Mouse (Mus musculus) heart, embryonic 16.5 days (tissue): ENCODE data around the gene Ccm2l. TPM values are rescaled to one million over a fixed set of nuclear protein-coding genes. Genes with fewer than 3 reads are reported as not detected.

ENCODE experiments used
- ATAC-seq: fragments of 200-750 bp; cut with Nextera tagmentation; replicated peaks from 2 replicates; pipeline ENCODE4 v1.8.0; 2017; ENCODE audit warnings: moderate number of reproducible peaks; ENCODE audit not compliant: insufficient read depth, low FRiP score; ENCODE audit errors: extremely low read depth
- H3K27ac ChIP-seq: fragments of 300-500 bp; sonication (generic); 2 replicates; pipeline ENCODE4 v1.5.1; 2014; ENCODE audit warnings: mild to moderate bottlenecking, low read length, control low read depth, moderate library complexity
- H3K27me3 ChIP-seq: fragments of 300-500 bp; sonication (generic); 2 replicates; pipeline ENCODE4 v1.6.1; 2014; ENCODE audit warnings: low read length, mixed read lengths; ENCODE audit not compliant: control insufficient read depth, insufficient read depth
- H3K36me3 ChIP-seq: fragments of 300-500 bp; sonication (generic); 2 replicates; pipeline ENCODE4 v1.6.1; 2014; ENCODE audit not compliant: control insufficient read depth, insufficient read depth
- H3K4me1 ChIP-seq: fragments of 300-500 bp; sonication (generic); 2 replicates; pipeline ENCODE4 v1.6.1; 2014; ENCODE audit warnings: low read length, mixed read lengths; ENCODE audit not compliant: control insufficient read depth, insufficient read depth
- H3K4me2 ChIP-seq: fragments of 300-500 bp; sonication (generic); 2 replicates; pipeline ENCODE4 v1.6.1; 2014; ENCODE audit warnings: low read depth, mild to moderate bottlenecking, control low read depth, low read length
- H3K4me3 ChIP-seq: fragments of 300-500 bp; sonication (generic); 2 replicates; pipeline ENCODE4 v1.5.1; 2014; ENCODE audit warnings: mild to moderate bottlenecking, control low read depth, low read length
- H3K9ac ChIP-seq: fragments of 300-500 bp; sonication (generic); 2 replicates; pipeline ENCODE4 v1.6.1; 2014; ENCODE audit warnings: low read length, control low read depth
- H3K9me3 ChIP-seq: fragments of 300-500 bp; sonication (generic); replicated peaks from 2 replicates; pipeline ENCODE4 v1.6.1; 2016; ENCODE audit warnings: low read length; ENCODE audit not compliant: control insufficient read depth
- WGBS: fragments of 180-500 bp; shearing (Covaris S2); extraction: QIAGEN DNeasy Blood & Tissue Kit; methylation state at CpG from one replicate; pipeline ENCODE4 v1.1.7; 2014; 5-methylcytosine and 5-hydroxymethylcytosine counted together
- polyA plus RNA-seq: library from polyadenylated mRNA; unstranded; fragments of >200 nt; fragmentation: Nextera tagmentation; extraction: Ambion mirVana; gene quantifications from 2 replicates; pipeline ENCODE4 v1.2.1, GENCODE M21; 2015

Ccm2l gene
- polyA plus RNA-seq, 1 experiment from 2014 or later: 3.0 TPM

DNA sequence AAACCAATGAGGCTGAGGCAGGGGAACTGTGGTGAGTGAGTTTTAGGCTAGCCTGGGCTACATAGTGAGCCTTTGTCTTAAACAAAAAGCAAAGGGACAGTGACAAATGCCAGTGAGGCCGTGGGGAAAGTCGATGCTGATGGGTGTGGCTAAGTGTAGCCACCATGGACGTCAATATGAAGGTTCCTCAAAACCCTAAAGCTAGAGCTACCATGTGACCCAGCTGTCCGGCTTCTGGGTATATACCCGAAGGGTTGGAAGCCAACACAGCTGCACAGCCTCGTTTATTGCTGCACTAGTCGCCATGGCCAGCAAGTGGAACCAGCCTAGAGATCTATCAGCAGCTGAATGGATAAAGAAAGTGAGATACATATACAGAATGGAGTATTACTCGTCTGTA is 54.4 kb downstream of the Ccm2l start:
- no peak for ATAC-seq
- WGBS: 70% methylated on average over 8 of the region's 8 CpGs
- H3K27ac ChIP-seq: no peak overlapping the region
- no peaks in the 10 kb centered on the region for H3K27me3 ChIP-seq
- no peak overlapping the region for H3K4me2 ChIP-seq
- no peaks in the 10 kb centered on the region for H3K9me3 ChIP-seq
- H3K9ac ChIP-seq: no peak overlapping the region
- no peak overlapping the region for H3K4me3 ChIP-seq
- no peaks in the 10 kb centered on the region for H3K36me3 ChIP-seq
- H3K4me1 ChIP-seq: no peaks in the 10 kb centered on the region

DNA sequence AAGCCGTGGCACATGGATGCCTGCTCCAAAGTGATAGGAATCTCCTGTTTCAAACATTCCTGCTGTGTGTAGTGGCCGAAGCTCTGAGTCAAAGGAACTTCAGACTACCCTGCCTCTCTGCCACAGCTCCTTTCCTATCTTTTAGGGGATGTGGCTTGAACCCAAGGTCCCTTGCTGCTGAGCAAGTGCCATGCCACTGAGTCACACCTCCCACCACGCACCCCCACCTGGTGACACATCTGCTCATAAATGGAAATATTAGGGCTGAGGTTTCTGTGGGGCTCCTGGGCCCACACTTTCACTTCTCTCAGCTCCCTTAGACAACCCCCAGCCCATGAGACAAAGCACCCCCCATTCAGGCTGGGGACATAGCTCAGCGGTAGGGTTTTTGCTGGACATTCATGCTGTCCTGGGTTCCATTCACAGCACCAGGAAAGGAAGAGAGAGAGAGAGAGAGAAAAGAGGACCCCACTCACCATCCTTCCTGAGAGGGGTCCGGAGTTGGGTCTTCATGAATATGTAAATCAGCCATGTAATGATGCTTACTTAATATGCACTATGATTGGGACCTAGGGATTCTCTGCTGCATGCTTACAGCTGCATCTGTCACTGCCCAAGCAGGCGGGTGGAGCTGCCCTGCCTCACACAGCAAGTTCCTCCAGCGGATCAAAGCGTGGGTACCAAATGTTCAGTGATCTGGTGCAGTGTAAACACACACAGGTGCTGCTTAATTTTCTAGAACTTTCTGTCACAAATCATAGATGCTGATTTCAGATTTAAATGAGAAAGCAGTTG is 56.3 kb downstream of the Ccm2l start:
- H3K4me2 ChIP-seq: no peak overlapping the region
- no peak overlapping the region for H3K27ac ChIP-seq
- no peaks in the 10 kb centered on the region for H3K4me1 ChIP-seq
- H3K27me3 ChIP-seq: no peaks in the 10 kb centered on the region
- ATAC-seq: no peak
- H3K9ac ChIP-seq: no peak overlapping the region
- no peaks in the 10 kb centered on the region for H3K36me3 ChIP-seq
- H3K4me3 ChIP-seq: no peak overlapping the region
- no peaks in the 10 kb centered on the region for H3K9me3 ChIP-seq
- 62% methylated on average over 8 of the region's 8 CpGs for WGBS

DNA sequence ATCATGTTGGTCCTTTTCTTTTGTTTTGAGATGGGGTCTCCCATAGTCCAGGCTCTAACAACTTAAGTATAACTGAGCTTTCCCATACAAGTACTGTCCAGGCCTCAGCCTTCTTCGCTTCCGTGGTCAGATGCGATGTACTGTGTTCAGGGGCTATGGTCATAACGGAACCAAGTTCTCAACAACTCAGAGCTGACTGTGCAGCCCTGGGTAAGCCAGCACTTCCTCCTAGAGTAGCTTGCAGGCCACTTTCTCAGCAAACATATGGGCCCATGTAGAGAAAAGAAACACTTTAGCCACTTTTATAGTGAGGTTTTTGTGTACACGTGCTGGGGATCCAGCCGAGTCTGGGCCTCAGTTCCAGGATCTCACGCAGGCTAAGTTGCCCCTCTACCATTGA is 56.9 kb downstream of the Ccm2l start:
- ATAC-seq: no peak

DNA sequence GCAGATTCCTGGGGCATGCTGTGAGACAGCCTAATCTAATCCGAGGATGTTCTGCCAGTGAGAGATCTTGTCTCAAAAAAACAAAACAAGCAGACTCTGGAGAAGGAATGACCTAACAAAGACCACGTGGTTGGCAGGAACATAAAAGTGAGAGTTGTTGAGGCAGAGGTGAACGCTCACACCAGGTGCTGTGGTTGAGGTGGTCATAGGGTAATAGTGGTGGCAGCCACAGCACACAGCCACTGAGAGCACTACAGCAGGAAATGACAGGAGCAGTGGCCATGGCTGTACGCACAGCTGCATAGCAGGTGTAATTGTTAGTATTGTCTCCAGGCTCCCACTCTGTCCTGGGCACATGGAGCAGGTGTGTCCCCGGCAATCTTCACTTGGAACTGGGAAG is 60.1 kb downstream of the Ccm2l start:
- ATAC-seq: no peak
- Histone ChIP-seq H3K4me3 (no peak overlapping the region), H3K27ac (no peak overlapping the region), H3K9me3 (no peaks in the 10 kb centered on the region), H3K4me2 (no peak overlapping the region), H3K36me3 (no peaks in the 10 kb centered on the region), H3K9ac (no peak overlapping the region), H3K4me1 (no peaks in the 10 kb centered on the region), H3K27me3 (no peaks in the 10 kb centered on the region)
- WGBS: 42% methylated on average over 5 of the region's 5 CpGs

More for the DNA sequence above, 56.9 kb downstream of the Ccm2l start:
- no peaks in the 10 kb centered on the region for H3K9me3 ChIP-seq
- no peak overlapping the region for H3K4me3 ChIP-seq
- H3K9ac ChIP-seq: no peak overlapping the region
- WGBS: 86% methylated on average over 7 of the region's 7 CpGs
- no peak overlapping the region for H3K4me2 ChIP-seq
- no peak overlapping the region for H3K27ac ChIP-seq
- no peaks in the 10 kb centered on the region for H3K4me1 ChIP-seq
- no peaks in the 10 kb centered on the region for H3K36me3 ChIP-seq
- H3K27me3 ChIP-seq: no peaks in the 10 kb centered on the region

DNA sequence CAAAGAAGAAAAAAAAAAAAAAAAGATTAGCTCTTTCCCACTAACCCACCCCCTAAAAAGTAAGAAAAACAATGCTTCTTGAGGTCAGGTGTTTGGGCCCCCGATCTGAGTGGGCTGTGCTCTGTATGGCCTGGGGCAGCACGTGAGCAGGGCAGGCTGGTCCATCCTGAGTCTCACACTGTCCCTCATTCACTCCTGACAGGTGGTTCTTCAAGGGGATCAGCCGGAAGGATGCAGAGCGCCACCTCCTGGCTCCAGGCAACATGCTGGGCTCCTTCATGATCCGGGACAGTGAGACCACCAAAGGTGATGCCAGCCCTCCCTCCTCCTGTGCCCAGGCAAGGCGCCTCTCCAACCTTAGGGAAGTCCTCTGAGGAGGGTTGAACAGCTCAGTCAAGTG is 65.3 kb downstream of the Ccm2l start:
- Histone ChIP-seq H3K4me1 (peaks cover 2% of the 10 kb centered on the region; the same call in 1 of the 2 replicates), H3K4me3 (no peak overlapping the region), H3K9ac (no peak overlapping the region), H3K4me2 (no peak overlapping the region), H3K9me3 (no peaks in the 10 kb centered on the region), H3K36me3 (no peaks in the 10 kb centered on the region), H3K27me3 (no peaks in the 10 kb centered on the region), H3K27ac (no peak overlapping the region)
- WGBS: 24% methylated on average over 6 of the region's 6 CpGs
- no peak for ATAC-seq

Other genes starting within 250 kb of the Ccm2l start
- gene Bcl2l1, start 234.2 kb upstream of the Ccm2l start, polyA plus RNA-seq: 70.5 and 74.3 TPM in 2 replicates
- 45.4 and 55.1 TPM in 2 replicates for gene Tpx2, start 218.0 kb upstream of the Ccm2l start, polyA plus RNA-seq
- gene Mylk2, start 154.6 kb upstream of the Ccm2l start, polyA plus RNA-seq: 0.10 and 0.32 TPM in 2 replicates
- 6.1 and 6.6 TPM in 2 replicates for gene Foxs1, start 132.7 kb upstream of the Ccm2l start, polyA plus RNA-seq
- gene Dusp15, start 114.3 kb upstream of the Ccm2l start, polyA plus RNA-seq: 0.10 and 0.33 TPM in 2 replicates
- gene Ttll9, start 103.5 kb upstream of the Ccm2l start, polyA plus RNA-seq: 0.95 and 1.1 TPM in 2 replicates
- gene Pdrg1, start 50.5 kb upstream of the Ccm2l start, polyA plus RNA-seq: 132 and 146 TPM in 2 replicates
- not detected in 2 replicates for gene Xkr7, start 34.1 kb upstream of the Ccm2l start, polyA plus RNA-seq
- 2.9 and 3.1 TPM in 2 replicates for gene Hck, start 42.5 kb downstream of the Ccm2l start, polyA plus RNA-seq
- gene Tm9sf4, start 95.3 kb downstream of the Ccm2l start, polyA plus RNA-seq: 63.0 and 65.4 TPM in 2 replicates
- 6.5 and 7.5 TPM in 2 replicates for gene Tspyl3, start 159.5 kb downstream of the Ccm2l start, polyA plus RNA-seq
- gene Plagl2, start 175.5 kb downstream of the Ccm2l start, polyA plus RNA-seq: 9.8 and 10.3 TPM in 2 replicates
- 3.7 and 4.0 TPM in 2 replicates for gene Pofut1, start 175.6 kb downstream of the Ccm2l start, polyA plus RNA-seq
- 5.4 and 6.2 TPM in 2 replicates for gene Kif3b, start 225.5 kb downstream of the Ccm2l start, polyA plus RNA-seq